Comparison of ENCODE assay signal across 8 mouse cellular contexts in genomic region chr8:105346611-105347427, GRCm38 (mm10). TPM values are rescaled to one million over a fixed set of nuclear protein-coding genes. Genes with fewer than 3 reads are reported as not detected.
DNase-seq lines count a peak whose midpoint lies in the region; ATAC-seq and TF ChIP-seq lines count a peak whose summit lies in the region.

No protein-coding gene starts in this region.

- intact Hi-C loops in left cerebral cortex, postnatal 36 days (cut with DNase I): no loop called here

- H3K4me1 ChIP-seq in bone marrow macrophage, adult 2 months (ENCODE audit: control insufficient read depth, insufficient read depth, low read length): peaks cover 28% of the 10 kb centered on the region
- H3K4me1 ChIP-seq in forebrain, embryonic 14.5 days (ENCODE audit: control insufficient read depth, insufficient read depth, low read length): peaks cover 16% of the 10 kb centered on the region
- H3K4me1 ChIP-seq in midbrain, embryonic 10.5 days: peaks cover 65% of the 10 kb centered on the region
- H3K4me1 ChIP-seq in stomach, postnatal 0 days (replicated peaks; ENCODE audit: control insufficient read depth, insufficient read depth): peaks cover 12% of the 10 kb centered on the region; the same call in 1 of the 2 replicates

- H3K4me2 ChIP-seq in forebrain, embryonic 14.5 days (ENCODE audit: low read length): peak overlapping the region; percentile 69
- H3K4me2 ChIP-seq in stomach, postnatal 0 days (replicated peaks; ENCODE audit: low read depth): peak overlapping the region; percentile 94

- peak overlapping the region; percentile 44; the same call in 1 of the 2 replicates for H3K27ac ChIP-seq in bone marrow macrophage, adult 2 months (ENCODE audit: insufficient read depth, low read depth, low read length)
- no peak overlapping the region for H3K27ac ChIP-seq in forebrain, embryonic 14.5 days (ENCODE audit: low read depth, low read length)
- peak overlapping the region; percentile 89 for H3K27ac ChIP-seq in midbrain, embryonic 10.5 days (replicated peaks)
- peak overlapping the region; percentile 91 for H3K27ac ChIP-seq in stomach, postnatal 0 days (replicated peaks)

- no peak for ATAC-seq in CD4-positive, CD25-positive, alpha-beta regulatory T cell, adult 4 months
- ATAC-seq in forebrain, embryonic 14.5 days: peak; percentile 6
- peak; percentile 55 for ATAC-seq in stomach, postnatal 0 days (ENCODE audit: low FRiP score, low TSS enrichment)

- H3K4me3 ChIP-seq in bone marrow macrophage, adult 2 months (ENCODE audit: insufficient read depth, low read length): peak overlapping the region; percentile 92
- H3K4me3 ChIP-seq in forebrain, embryonic 14.5 days (ENCODE audit: low read depth, low read length): peak overlapping the region; percentile 65
- peak overlapping the region; percentile 76 for H3K4me3 ChIP-seq in midbrain, embryonic 10.5 days
- H3K4me3 ChIP-seq in stomach, postnatal 0 days (ENCODE audit: low read depth, low read length): peak overlapping the region; percentile 76

- peak; percentile 37 for DNase-seq in CD4-positive, CD25-positive, alpha-beta regulatory T cell, adult 2 months (ENCODE audit: low read depth, low spot score)
- DNase-seq in forebrain, embryonic 14.5 days (ENCODE audit: low spot score): peak; percentile 36
- DNase-seq in heart, postnatal 4 days: peak; percentile 86
- peak; percentile 40 to 56 for DNase-seq in left cerebral cortex, postnatal 36 days (ENCODE audit: low spot score in 2 of 2)
- peak; percentile 57 for DNase-seq in midbrain, embryonic 10.5 days (ENCODE audit: low spot score)
- DNase-seq in stomach, postnatal 0 days (ENCODE audit: low spot score): peak; percentile 88

- 0 out of 2 replicates have a peak, but pooled peaks have one; percentile 29 for TF ChIP-seq POLR2A in bone marrow macrophage, adult 2 months (IDR thresholded peaks at IDR 0.05; ENCODE audit: borderline replicate concordance, low read depth, low read length)

- H3K9ac ChIP-seq in forebrain, embryonic 14.5 days (ENCODE audit: low read length): peak overlapping the region; percentile 60; the same call in 1 of the 2 replicates
- H3K9ac ChIP-seq in stomach, postnatal 0 days (ENCODE audit: low read length): peak overlapping the region; percentile 74

- TF ChIP-seq CTCF in bone marrow macrophage, adult 2 months (IDR thresholded peaks at IDR 0.05; ENCODE audit: low read depth, low read length): no peak; the same call in 1 of the 2 replicates
- peak; percentile 24; the same call in 1 of the 2 replicates for TF ChIP-seq CTCF in stomach, postnatal 0 days (IDR thresholded peaks at IDR 0.05; ENCODE audit: low read depth)

- WGBS in forebrain, embryonic 14.5 days: 2% methylated on average over 34 of the region's 34 CpGs
- WGBS in midbrain, embryonic 10.5 days: under 1% methylated on average over 34 of the region's 34 CpGs
- 1% methylated on average over 34 of the region's 34 CpGs for WGBS in stomach, postnatal 0 days

- no peak for TF ChIP-seq EP300 in stomach, postnatal 0 days (optimal IDR thresholded peaks at IDR 0.05)

- H3K9me3 ChIP-seq in forebrain, embryonic 14.5 days (replicated peaks; ENCODE audit: control insufficient read depth, low read length): no peaks in the 10 kb centered on the region
- no peaks in the 10 kb centered on the region for H3K9me3 ChIP-seq in midbrain, embryonic 10.5 days (replicated peaks)
- no peaks in the 10 kb centered on the region for H3K9me3 ChIP-seq in stomach, postnatal 0 days (ENCODE audit: control insufficient read depth, low read length)

- H3K27me3 ChIP-seq in forebrain, embryonic 14.5 days (replicated peaks; ENCODE audit: control insufficient read depth, insufficient read depth, low read length): no peaks in the 10 kb centered on the region; the same call in 1 of the 2 replicates
- H3K27me3 ChIP-seq in midbrain, embryonic 10.5 days (ENCODE audit: low read depth, poor library complexity, severe bottlenecking): peaks cover 21% of the 10 kb centered on the region
- H3K27me3 ChIP-seq in stomach, postnatal 0 days (ENCODE audit: control insufficient read depth, insufficient read depth, low read length): no peaks in the 10 kb centered on the region

- H3K36me3 ChIP-seq in forebrain, embryonic 14.5 days (ENCODE audit: control insufficient read depth, insufficient read depth, low read length): no peaks in the 10 kb centered on the region
- H3K36me3 ChIP-seq in midbrain, embryonic 10.5 days: no peaks in the 10 kb centered on the region
- no peaks in the 10 kb centered on the region for H3K36me3 ChIP-seq in stomach, postnatal 0 days (ENCODE audit: control insufficient read depth, insufficient read depth, low read length)

RNA-seq across cellular contexts. Expression of gene Fhod1, which starts 0.9 kb away (rescaled TPM):
- 1 to 10 TPM; 2.3 to 5.3 TPM for polyA plus RNA-seq in CD4-positive, CD25-positive, alpha-beta regulatory T cell, adult 4 months (2017; shearing (Covaris generic))
- 16.5 and 18.0 TPM in 2 replicates for polyA plus RNA-seq in bone marrow macrophage, adult 2 months (2012; ENCODE audit: insufficient read depth, insufficient read length, missing spikeins)
- 0.39 and 0.48 TPM in 2 replicates for polyA plus RNA-seq in forebrain, embryonic 14.5 days (2014; fragmentation: Nextera tagmentation; extraction: Ambion mirVana)
- total RNA-seq in heart, postnatal 4 days (2021): 10 to 100 TPM in 1 of 2 experiments, 1 to 10 TPM in 1; 9.0 to 10.4 TPM
- 1 to 10 TPM; 2.3 to 3.7 TPM for total RNA-seq in left cerebral cortex, postnatal 36 days (2021)
- polyA plus RNA-seq in midbrain, embryonic 10.5 days (2016; fragmentation: Nextera tagmentation; extraction: Ambion mirVana): 1.9 and 2.2 TPM in 2 replicates
- 0.63 and 0.93 TPM in 2 replicates for polyA plus RNA-seq in stomach, postnatal 0 days (2015; fragmentation: Nextera tagmentation; extraction: Ambion mirVana)

RNA-seq across cellular contexts. Expression of gene Slc9a5, which starts 1.8 kb away (rescaled TPM):
- under 1 TPM in 1 of 2 experiments, not detected in 1; 0.16 TPM for polyA plus RNA-seq in CD4-positive, CD25-positive, alpha-beta regulatory T cell, adult 4 months (2017; shearing (Covaris generic))
- polyA plus RNA-seq in bone marrow macrophage, adult 2 months (2012; ENCODE audit: insufficient read depth, insufficient read length, missing spikeins): 4.9 and 5.0 TPM in 2 replicates
- 3.8 and 6.9 TPM in 2 replicates for polyA plus RNA-seq in forebrain, embryonic 14.5 days (2014; fragmentation: Nextera tagmentation; extraction: Ambion mirVana)
- total RNA-seq in heart, postnatal 4 days (2021): 1 to 10 TPM; 3.3 to 3.5 TPM
- 10 to 100 TPM; 34.1 to 44.5 TPM for total RNA-seq in left cerebral cortex, postnatal 36 days (2021)
- 4.1 TPM in 2 replicates for polyA plus RNA-seq in midbrain, embryonic 10.5 days (2016; fragmentation: Nextera tagmentation; extraction: Ambion mirVana)
- 0.29 and 0.40 TPM in 2 replicates for polyA plus RNA-seq in stomach, postnatal 0 days (2015; fragmentation: Nextera tagmentation; extraction: Ambion mirVana)

RNA-seq across cellular contexts. Expression of gene Tmem208, which starts 20.7 kb away (rescaled TPM):
- 100 to 1,000 TPM; 149 to 160 TPM for polyA plus RNA-seq in CD4-positive, CD25-positive, alpha-beta regulatory T cell, adult 4 months (2017; shearing (Covaris generic))
- 51.2 and 56.6 TPM in 2 replicates for polyA plus RNA-seq in bone marrow macrophage, adult 2 months (2012; ENCODE audit: insufficient read depth, insufficient read length, missing spikeins)
- polyA plus RNA-seq in forebrain, embryonic 14.5 days (2014; fragmentation: Nextera tagmentation; extraction: Ambion mirVana): 130 and 141 TPM in 2 replicates
- total RNA-seq in heart, postnatal 4 days (2021): 10 to 100 TPM; 29.8 to 32.3 TPM
- 10 to 100 TPM; 38.5 to 43.6 TPM for total RNA-seq in left cerebral cortex, postnatal 36 days (2021)
- 105 and 106 TPM in 2 replicates for polyA plus RNA-seq in midbrain, embryonic 10.5 days (2016; fragmentation: Nextera tagmentation; extraction: Ambion mirVana)
- polyA plus RNA-seq in stomach, postnatal 0 days (2015; fragmentation: Nextera tagmentation; extraction: Ambion mirVana): 105 and 111 TPM in 2 replicates

RNA-seq across cellular contexts. Expression of gene Lrrc29, which starts 20.7 kb away (rescaled TPM):
- 1 to 10 TPM; 1.7 to 6.2 TPM for polyA plus RNA-seq in CD4-positive, CD25-positive, alpha-beta regulatory T cell, adult 4 months (2017; shearing (Covaris generic))
- polyA plus RNA-seq in bone marrow macrophage, adult 2 months (2012; ENCODE audit: insufficient read depth, insufficient read length, missing spikeins): 3.1 and 3.2 TPM in 2 replicates
- 0.67 and 0.93 TPM in 2 replicates for polyA plus RNA-seq in forebrain, embryonic 14.5 days (2014; fragmentation: Nextera tagmentation; extraction: Ambion mirVana)
- total RNA-seq in heart, postnatal 4 days (2021): 1 to 10 TPM; 2.5 to 2.7 TPM
- 1 to 10 TPM; 3.7 to 7.3 TPM for total RNA-seq in left cerebral cortex, postnatal 36 days (2021)
- 1.2 and 1.7 TPM in 2 replicates for polyA plus RNA-seq in midbrain, embryonic 10.5 days (2016; fragmentation: Nextera tagmentation; extraction: Ambion mirVana)
- polyA plus RNA-seq in stomach, postnatal 0 days (2015; fragmentation: Nextera tagmentation; extraction: Ambion mirVana): 2.7 and 2.8 TPM in 2 replicates

RNA-seq across cellular contexts. Expression of gene Plekhg4, which starts 26.3 kb away (rescaled TPM):
- polyA plus RNA-seq in CD4-positive, CD25-positive, alpha-beta regulatory T cell, adult 4 months (2017; shearing (Covaris generic)): not detected
- 0.24 TPM in 1 of 2 replicates, not detected in the other for polyA plus RNA-seq in bone marrow macrophage, adult 2 months (2012; ENCODE audit: insufficient read depth, insufficient read length, missing spikeins)
- polyA plus RNA-seq in forebrain, embryonic 14.5 days (2014; fragmentation: Nextera tagmentation; extraction: Ambion mirVana): 1.1 and 1.2 TPM in 2 replicates
- under 1 TPM in 1 of 2 experiments, not detected in 1; 0.17 TPM for total RNA-seq in heart, postnatal 4 days (2021)
- 1 to 10 TPM; 1.3 to 5.5 TPM for total RNA-seq in left cerebral cortex, postnatal 36 days (2021)
- polyA plus RNA-seq in midbrain, embryonic 10.5 days (2016; fragmentation: Nextera tagmentation; extraction: Ambion mirVana): 0.49 and 0.51 TPM in 2 replicates
- polyA plus RNA-seq in stomach, postnatal 0 days (2015; fragmentation: Nextera tagmentation; extraction: Ambion mirVana): 0.05 and 0.10 TPM in 2 replicates

Comparison
In these comparisons a context has a peak if more than half of its experiments do, and no peak if none do; other contexts are left out.
1. DNase-seq: peak in every context shown above with its lines; median percentile 88 in stomach, postnatal 0 days; 86 in heart, postnatal 4 days; 57 in midbrain, embryonic 10.5 days; 48 in left cerebral cortex, postnatal 36 days; 37 in CD4-positive, CD25-positive, alpha-beta regulatory T cell, adult 2 months; 36 in forebrain, embryonic 14.5 days.